Mouse (Mus musculus): ENCODE data around the gene Ubr2.

Ubr2 gene

GRCm38 (mm10) chr17:47003305-47003704, 7.1 kb downstream of the Ubr2 start:
- no peak for DNase-seq (ENCODE audit: low spot score)

- no peak for DNase-seq (ENCODE audit: low spot score)
These were observed 8.0 kb downstream of the Ubr2 start for GRCm38 (mm10) chr17:47002401-47002800.

GRCm38 (mm10) chr17:46998840-46999239, 11.5 kb downstream of the Ubr2 start:
- no peak for DNase-seq (ENCODE audit: low spot score)

- no peak for DNase-seq (ENCODE audit: low spot score)
These were observed 13.9 kb downstream of the Ubr2 start for GRCm38 (mm10) chr17:46996484-46996883.

- DNase-seq (ENCODE audit: low spot score) = no peak
These were observed 14.7 kb downstream of the Ubr2 start for GRCm38 (mm10) chr17:46995621-46996020.

GRCm38 (mm10) chr17:46994641-46995398, 15.5 kb downstream of the Ubr2 start:
- peak; percentile 90 for DNase-seq (ENCODE audit: low spot score)

- no peak for DNase-seq (ENCODE audit: low spot score)
These were observed 16.7 kb downstream of the Ubr2 start for GRCm38 (mm10) chr17:46993625-46994024.

GRCm38 (mm10) chr17:46987631-46988030, 22.7 kb downstream of the Ubr2 start:
- no peak for DNase-seq (ENCODE audit: low spot score)

- no peak for DNase-seq (ENCODE audit: low spot score)
These were observed 30.3 kb downstream of the Ubr2 start for GRCm38 (mm10) chr17:46980050-46980449.

GRCm38 (mm10) chr17:46975183-46975582, 35.2 kb downstream of the Ubr2 start:
- DNase-seq (ENCODE audit: low spot score) = peak; percentile 59

- DNase-seq (ENCODE audit: low spot score) = no peak
These were observed 37.8 kb downstream of the Ubr2 start for GRCm38 (mm10) chr17:46972603-46973002.

GRCm38 (mm10) chr17:46966892-46967291, 43.5 kb downstream of the Ubr2 start:
- no peak for DNase-seq (ENCODE audit: low spot score)

- no peak for DNase-seq (ENCODE audit: low spot score)
These were observed 47.2 kb downstream of the Ubr2 start for GRCm38 (mm10) chr17:46963186-46963585.

- DNase-seq (ENCODE audit: low spot score) = no peak
These were observed 48.2 kb downstream of the Ubr2 start for GRCm38 (mm10) chr17:46962153-46962552.

GRCm38 (mm10) chr17:46960216-46960615, 50.1 kb downstream of the Ubr2 start:
- DNase-seq (ENCODE audit: low spot score) = no peak

GRCm38 (mm10) chr17:46958045-46958444, 52.3 kb downstream of the Ubr2 start:
- DNase-seq (ENCODE audit: low spot score) = peak; percentile 35

- no peak for DNase-seq (ENCODE audit: low spot score)
These were observed 64.1 kb downstream of the Ubr2 start for GRCm38 (mm10) chr17:46946276-46946675.

GRCm38 (mm10) chr17:46942421-46942820, 67.9 kb downstream of the Ubr2 start:
- no peak for DNase-seq (ENCODE audit: low spot score)

- no peak for DNase-seq (ENCODE audit: low spot score)
These were observed 69.9 kb downstream of the Ubr2 start for GRCm38 (mm10) chr17:46940461-46940860.

- DNase-seq (ENCODE audit: low spot score) = peak; percentile 69
These were observed 76.6 kb downstream of the Ubr2 start for GRCm38 (mm10) chr17:46933557-46934348.

- DNase-seq (ENCODE audit: low spot score) = peak; percentile 61
These were observed 77.4 kb downstream of the Ubr2 start for GRCm38 (mm10) chr17:46932961-46933360.

- no peak for DNase-seq (ENCODE audit: low spot score)
These were observed 80.5 kb downstream of the Ubr2 start for GRCm38 (mm10) chr17:46929897-46930296.

GRCm38 (mm10) chr17:46929277-46929676, 81.1 kb downstream of the Ubr2 start:
- no peak for DNase-seq (ENCODE audit: low spot score)
